Mouse (Mus musculus) lung, embryonic 16.5 days (tissue): ENCODE data around the gene G0s2. TPM values are rescaled to one million over a fixed set of nuclear protein-coding genes. Genes with fewer than 3 reads are reported as not detected.
"Not testable (repeated sequence)": the region's sequence is repeated elsewhere in the genome, so short reads cannot be mapped to it uniquely, and the experiment has no call there.

Experiments used
- ATAC-seq: fragments of 200-750 bp; cut with Nextera tagmentation; 2 replicates; pipeline ENCODE4 v1.8.0; 2017; ENCODE audit warnings: low read depth, mild to moderate bottlenecking, moderate library complexity
- H3K27ac ChIP-seq: fragments of 300-500 bp; sonication (generic); 2 replicates; pipeline ENCODE4 v1.5.1; 2014; ENCODE audit warnings: mild to moderate bottlenecking, control low read depth, low read length
- H3K27me3 ChIP-seq: fragments of 300-500 bp; sonication (generic); 2 replicates; pipeline ENCODE4 v1.6.1; 2014; ENCODE audit warnings: low read depth, low read length, mixed read lengths; ENCODE audit not compliant: control insufficient read depth, insufficient read depth
- H3K36me3 ChIP-seq: fragments of 300-500 bp; sonication (generic); 2 replicates; pipeline ENCODE4 v1.6.1; 2014; ENCODE audit warnings: low read length; ENCODE audit not compliant: control insufficient read depth, insufficient read depth
- H3K4me1 ChIP-seq: fragments of 300-500 bp; sonication (generic); replicated peaks from 2 replicates; pipeline ENCODE4 v1.6.1; 2014; ENCODE audit warnings: low read length, mixed read lengths; ENCODE audit not compliant: control insufficient read depth, insufficient read depth
- H3K4me2 ChIP-seq: fragments of 300-500 bp; sonication (generic); 2 replicates; pipeline ENCODE4 v1.6.1; 2014; ENCODE audit warnings: low read depth, low read length, control low read depth
- H3K4me3 ChIP-seq: fragments of 300-500 bp; sonication (generic); 2 replicates; pipeline ENCODE4 v1.5.1; 2014; ENCODE audit warnings: mild to moderate bottlenecking, low read length, control low read depth
- H3K9ac ChIP-seq: fragments of 300-500 bp; sonication (generic); 2 replicates; pipeline ENCODE4 v1.6.1; 2014; ENCODE audit warnings: low read length, control low read depth
- H3K9me3 ChIP-seq: fragments of 300-500 bp; sonication (generic); 2 replicates; pipeline ENCODE4 v1.6.1; 2016; ENCODE audit warnings: low read length; ENCODE audit not compliant: control insufficient read depth
- WGBS: fragments of 180-500 bp; shearing (Covaris S2); extraction: QIAGEN DNeasy Blood & Tissue Kit; methylation state at CpG from one replicate; pipeline ENCODE4 v1.1.7; 2014; 5-methylcytosine and 5-hydroxymethylcytosine counted together
- polyA plus RNA-seq: library from polyadenylated mRNA; unstranded; fragments of >200 nt; fragmentation: Nextera tagmentation; extraction: Ambion mirVana; gene quantifications from 2 replicates; pipeline ENCODE4 v1.2.1, GENCODE M21; 2015

The G0s2 gene
- polyA plus RNA-seq, 1 experiment from 2014 or later, result 263 TPM

GRCm38 (mm10) chr1:193293039-193293438, 20.0 kb upstream of the G0s2 start:
- Histone ChIP-seq H3K4me3 (no peak overlapping the region), H3K4me1 (no peaks in the 10 kb centered on the region), H3K9ac (no peak overlapping the region), H3K36me3 (no peaks in the 10 kb centered on the region), H3K27ac (no peak overlapping the region), H3K4me2 (no peak overlapping the region), H3K9me3 (no peaks in the 10 kb centered on the region), H3K27me3 (no peaks in the 10 kb centered on the region)
- 26% methylated on average over 2 of the region's 2 CpGs for WGBS
- ATAC-seq, result peak; percentile 76

GRCm38 (mm10) chr1:193290686-193291085, 17.7 kb upstream of the G0s2 start:
- Histone ChIP-seq H3K4me2 (no peak overlapping the region), H3K36me3 (no peaks in the 10 kb centered on the region), H3K9me3 (no peaks in the 10 kb centered on the region), H3K9ac (no peak overlapping the region), H3K27ac (no peak overlapping the region), H3K4me3 (no peak overlapping the region), H3K27me3 (no peaks in the 10 kb centered on the region), H3K4me1 (no peaks in the 10 kb centered on the region)
- no peak for ATAC-seq

DNA sequence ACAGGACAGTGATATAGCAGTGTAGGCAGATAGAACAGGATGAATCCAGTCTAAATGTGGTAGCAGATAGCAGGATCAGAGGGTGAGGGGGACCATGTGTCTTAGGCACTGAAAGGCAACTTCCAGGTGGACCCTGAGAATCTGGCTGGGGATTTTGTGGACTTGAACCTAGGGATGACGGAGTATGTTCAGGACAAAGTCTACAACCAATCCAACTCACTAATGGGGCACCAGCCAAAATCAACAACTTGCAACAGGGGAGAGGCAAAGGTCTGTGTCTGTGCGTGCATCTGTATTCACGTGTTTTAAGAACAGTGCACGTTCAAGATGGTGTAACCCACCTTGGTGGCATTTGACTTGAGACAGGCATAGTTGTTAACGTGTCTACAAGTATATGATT, 16.9 kb upstream of the G0s2 start:
- Histone ChIP-seq H3K9me3 (no peaks in the 10 kb centered on the region), H3K27ac (no peak overlapping the region), H3K4me2 (no peak overlapping the region), H3K4me1 (no peaks in the 10 kb centered on the region), H3K4me3 (no peak overlapping the region), H3K36me3 (no peaks in the 10 kb centered on the region), H3K27me3 (no peaks in the 10 kb centered on the region), H3K9ac (no peak overlapping the region)
- ATAC-seq, result no peak
- 89% methylated on average over 5 of the region's 5 CpGs for WGBS

DNA sequence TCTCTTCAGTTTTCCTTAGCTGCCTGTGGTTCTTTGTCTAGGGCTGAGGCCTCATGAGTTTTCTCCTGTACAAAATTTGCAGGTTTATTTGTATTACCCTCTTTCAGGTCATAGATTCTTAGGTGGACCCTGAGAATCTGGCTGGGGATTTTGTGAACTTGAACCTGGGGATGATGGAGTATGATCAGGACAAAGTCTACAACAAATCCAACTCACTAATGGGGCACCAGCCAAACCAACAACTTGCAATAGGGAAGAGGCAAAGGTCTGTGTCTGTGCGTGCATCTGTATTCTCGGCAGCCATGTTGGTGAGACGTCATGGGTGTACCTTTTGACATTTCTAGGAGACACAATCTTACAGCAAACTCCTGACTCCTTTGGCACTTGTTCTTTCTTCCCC, 16.1 kb upstream of the G0s2 start:
- no peak for ATAC-seq
- 84% methylated on average over 3 of the region's 3 CpGs for WGBS
- no peak overlapping the region for H3K4me2 ChIP-seq
- no peaks in the 10 kb centered on the region for H3K4me1 ChIP-seq
- no peak overlapping the region for H3K4me3 ChIP-seq
- H3K27me3 ChIP-seq, result no peaks in the 10 kb centered on the region
- no peaks in the 10 kb centered on the region for H3K36me3 ChIP-seq
- no peak overlapping the region for H3K27ac ChIP-seq
- H3K9ac ChIP-seq, result no peak overlapping the region
- H3K9me3 ChIP-seq, result no peaks in the 10 kb centered on the region

DNA sequence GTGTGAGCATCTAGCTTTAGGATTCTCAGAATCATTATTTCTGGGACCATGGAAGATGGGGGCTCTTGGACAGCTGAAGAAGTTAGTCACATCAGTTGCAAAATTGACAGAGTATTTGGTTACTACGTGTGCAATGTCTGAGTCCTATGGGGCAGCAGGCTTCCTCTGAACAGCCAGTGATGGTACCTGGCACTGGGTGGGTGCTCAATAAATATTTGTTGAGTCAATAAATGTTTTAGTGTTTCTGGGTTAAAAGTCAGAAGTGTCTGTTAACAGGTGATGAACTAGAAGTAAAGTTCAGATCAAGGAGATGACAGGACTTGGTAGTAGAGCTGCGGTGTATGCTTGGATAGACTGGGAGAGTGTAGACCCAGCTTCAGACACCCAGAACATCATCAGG, 14.6 kb upstream of the G0s2 start:
- Histone ChIP-seq H3K9ac (no peak overlapping the region), H3K4me2 (no peak overlapping the region), H3K4me3 (no peak overlapping the region), H3K4me1 (no peaks in the 10 kb centered on the region), H3K36me3 (no peaks in the 10 kb centered on the region), H3K9me3 (no peaks in the 10 kb centered on the region), H3K27ac (no peak overlapping the region), H3K27me3 (no peaks in the 10 kb centered on the region)
- WGBS, result 72% methylated on average over 2 of the region's 2 CpGs
- ATAC-seq, result no peak

DNA sequence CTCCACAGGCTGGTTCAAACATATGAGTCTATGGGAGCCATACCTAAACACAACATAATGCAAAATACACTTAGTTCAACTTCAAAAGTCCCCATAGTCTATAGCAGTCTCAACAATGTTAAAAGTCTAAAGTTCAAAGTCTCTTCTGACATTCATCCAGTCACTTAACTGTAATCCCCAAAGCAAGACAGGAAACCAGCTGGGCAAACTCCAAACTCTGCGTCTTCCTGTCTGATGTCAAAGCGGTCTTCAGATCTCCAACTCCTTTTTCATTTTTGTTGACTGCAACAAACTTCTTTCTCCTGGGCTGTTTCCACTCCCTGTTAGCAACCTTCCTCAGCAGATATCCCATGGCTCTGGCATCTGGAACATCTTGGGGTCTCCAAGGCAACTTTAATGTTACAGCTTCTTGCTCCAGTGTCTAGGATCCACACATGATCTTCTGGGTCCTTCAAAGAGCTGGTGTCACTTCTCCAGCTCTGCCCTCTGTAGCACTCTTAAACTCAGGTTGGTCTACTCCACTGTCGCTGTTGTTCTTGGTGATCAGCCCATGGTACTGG, 12.8 kb upstream of the G0s2 start:
- 69% methylated on average over 3 of the region's 3 CpGs for WGBS

DNA sequence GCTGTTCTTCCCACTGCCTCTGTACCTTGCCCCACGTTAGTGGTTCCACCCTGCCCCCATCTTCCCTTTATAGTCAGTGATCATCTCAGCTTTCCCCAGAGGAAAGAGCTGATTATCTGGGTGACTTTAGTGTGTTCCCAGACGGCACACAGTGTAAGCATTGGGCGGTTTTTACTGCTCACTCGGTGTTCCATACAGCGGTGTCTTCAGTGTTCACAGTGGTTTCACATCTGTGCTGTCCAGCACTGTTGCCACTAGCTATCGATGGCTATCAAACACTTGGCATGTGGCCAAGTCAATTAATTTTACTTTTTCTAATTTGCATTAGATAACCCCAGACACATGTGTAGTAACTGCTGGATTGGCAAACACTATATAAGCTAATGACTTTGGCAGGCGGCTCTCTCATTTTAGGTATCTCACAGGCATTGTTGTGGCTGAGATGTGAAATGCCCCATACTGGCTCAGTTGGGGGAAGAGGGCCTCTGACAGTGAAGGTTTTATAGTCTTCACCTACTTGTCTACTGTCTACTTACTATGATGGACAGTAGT, 11.3 kb upstream of the G0s2 start:
- ATAC-seq, result no peak
- Histone ChIP-seq H3K4me3 (no peak overlapping the region), H3K9me3 (no peaks in the 10 kb centered on the region), H3K36me3 (no peaks in the 10 kb centered on the region), H3K4me2 (no peak overlapping the region), H3K4me1 (no peaks in the 10 kb centered on the region), H3K27ac (no peak overlapping the region), H3K27me3 (no peaks in the 10 kb centered on the region), H3K9ac (no peak overlapping the region)
- WGBS, result 69% methylated on average over 7 of the region's 7 CpGs

More for the DNA sequence above, 12.8 kb upstream of the G0s2 start:
- not testable (repeated sequence) for H3K27me3 ChIP-seq, H3K4me2 ChIP-seq, H3K27ac ChIP-seq, ATAC-seq, H3K4me1 ChIP-seq, H3K36me3 ChIP-seq, H3K9me3 ChIP-seq, H3K9ac ChIP-seq, H3K4me3 ChIP-seq

DNA sequence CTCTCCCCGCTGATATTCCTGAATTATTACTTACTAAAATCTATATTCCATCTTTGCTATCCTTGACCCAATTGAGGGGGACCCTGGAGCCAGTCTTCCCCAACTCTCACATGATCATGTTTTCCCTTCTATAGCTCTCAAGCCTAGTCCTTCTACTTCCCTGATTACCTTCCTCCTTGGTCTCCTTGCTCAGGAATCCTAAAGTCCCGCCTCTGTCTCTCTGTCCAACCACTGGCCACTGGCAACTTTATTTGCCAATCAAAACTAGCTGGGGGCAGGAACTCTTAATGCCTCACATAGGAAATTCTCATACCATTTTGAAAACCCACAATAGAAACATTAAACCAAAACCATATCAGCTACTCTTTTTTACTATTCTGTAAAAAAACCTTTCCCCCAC, 8.3 kb upstream of the G0s2 start:
- H3K36me3 ChIP-seq, result no peaks in the 10 kb centered on the region
- H3K27me3 ChIP-seq, result no peaks in the 10 kb centered on the region
- no peak overlapping the region for H3K4me2 ChIP-seq
- H3K27ac ChIP-seq, result no peak overlapping the region
- WGBS, result 77% methylated on average over 2 of the region's 2 CpGs
- no peaks in the 10 kb centered on the region for H3K4me1 ChIP-seq
- H3K4me3 ChIP-seq, result no peak overlapping the region
- H3K9ac ChIP-seq, result no peak overlapping the region
- no peak for ATAC-seq
- no peaks in the 10 kb centered on the region for H3K9me3 ChIP-seq

DNA sequence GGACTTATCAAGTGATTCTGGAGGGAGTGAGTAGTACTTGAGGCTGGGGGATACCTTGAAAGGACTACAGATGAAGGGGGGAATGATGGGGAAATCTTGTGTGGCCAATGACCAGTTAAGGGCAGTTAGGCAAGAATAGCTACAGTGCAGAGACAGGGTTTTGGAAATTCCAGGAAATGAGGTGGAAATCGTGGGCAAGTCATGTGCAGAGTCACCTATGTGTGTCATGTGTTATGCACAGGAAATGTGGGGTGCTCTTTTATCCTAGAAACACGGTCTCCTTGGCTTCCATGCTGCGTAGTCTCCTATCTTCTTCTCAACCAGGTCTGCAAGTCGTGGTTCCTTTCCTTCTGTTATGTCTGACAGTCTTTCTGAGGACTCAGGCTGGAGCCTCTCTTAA, 6.5 kb upstream of the G0s2 start:
- 75% methylated on average over 4 of the region's 4 CpGs for WGBS
- no peak for ATAC-seq
- Histone ChIP-seq H3K9ac (no peak overlapping the region), H3K4me2 (no peak overlapping the region), H3K4me1 (no peaks in the 10 kb centered on the region), H3K9me3 (no peaks in the 10 kb centered on the region), H3K4me3 (no peak overlapping the region), H3K27ac (no peak overlapping the region), H3K36me3 (no peaks in the 10 kb centered on the region), H3K27me3 (no peaks in the 10 kb centered on the region)
